Mouse (Mus musculus) thymus, adult 2 months (tissue): ENCODE results near the gene Pced1b. TPM values are rescaled to one million over a fixed set of nuclear protein-coding genes. Genes with fewer than 3 reads are reported as not detected.

Experiments used
- DNase-seq: peaks from one replicate; pipeline ENCODE4 v3.0.0; 2021
- H3K27ac ChIP-seq: fragments of 200-500 bp; 2 replicates; pipeline ENCODE4 v1.5.1; 2012; ENCODE audit warnings: low read length, control low read depth; ENCODE audit not compliant: control insufficient read depth, insufficient read depth
- H3K27me3 ChIP-seq: fragments of 200-500 bp; 2 replicates; pipeline ENCODE4 v1.6.1; 2012; ENCODE audit warnings: mild to moderate bottlenecking, low read length, moderate library complexity, mixed read lengths; ENCODE audit not compliant: control insufficient read depth, insufficient read depth
- H3K36me3 ChIP-seq: fragments of 200-500 bp; 2 replicates; pipeline ENCODE4 v1.6.1; 2012; ENCODE audit warnings: mild to moderate bottlenecking, low read length, moderate library complexity; ENCODE audit not compliant: control insufficient read depth, insufficient read depth
- H3K4me1 ChIP-seq: fragments of 200-500 bp; replicated peaks from 2 replicates; pipeline ENCODE4 v1.6.1; 2012; ENCODE audit warnings: low read length; ENCODE audit not compliant: control insufficient read depth, insufficient read depth
- H3K4me3 ChIP-seq: fragments of 200-500 bp; 2 replicates; pipeline ENCODE4 v1.5.1; 2012; ENCODE audit warnings: mild to moderate bottlenecking, low read length, control low read depth, moderate library complexity; ENCODE audit not compliant: control insufficient read depth, insufficient read depth
- CTCF ChIP-seq: fragments of 200-500 bp; IDR thresholded peaks from 2 replicates; pipeline ENCODE4 v1.5.1; 2012; ENCODE audit warnings: mild to moderate bottlenecking, control low read depth, low read length, moderate library complexity, borderline replicate concordance; ENCODE audit not compliant: control insufficient read depth, poor library complexity, insufficient read depth; ENCODE audit errors: extremely low read depth
- POLR2A ChIP-seq: fragments of 200-500 bp; IDR thresholded peaks from 2 replicates; pipeline ENCODE4 v1.6.1; 2012; ENCODE audit warnings: mild to moderate bottlenecking, low read length, control low read depth, moderate library complexity; ENCODE audit not compliant: control insufficient read depth, poor library complexity, insufficient read depth; ENCODE audit errors: extremely low read depth
- WGBS: fragments of 180-500 bp; shearing (Covaris S2); methylation state at CpG from one replicate; pipeline ENCODE4 v1.1.7; 2018; 5-methylcytosine and 5-hydroxymethylcytosine counted together
- polyA plus RNA-seq: library from polyadenylated mRNA; depleted of rRNA; stranded (reverse); fragments of >200 nt; gene quantifications from 2 replicates; pipeline ENCODE4 v1.2.3, GENCODE M21; 2012

The Pced1b gene
- polyA plus RNA-seq, 1 experiment, result 26.7 TPM

- Histone ChIP-seq H3K4me1 (peaks cover 6% of the 10 kb centered on the region), H3K27ac (no peak overlapping the region), H3K27me3 (no peaks in the 10 kb centered on the region), H3K36me3 (no peaks in the 10 kb centered on the region), H3K4me3 (no peak overlapping the region)
- WGBS, result 71% methylated on average over 14 of the region's 14 CpGs
- TF ChIP-seq POLR2A (no peak), CTCF (no peak)
- DNase-seq, result no peak
Observed at GRCm38 (mm10) chr15:97337636-97338352, 90.9 kb downstream of the Pced1b start.

GRCm38 (mm10) chr15:97338377-97339060 is 91.6 kb downstream of the Pced1b start:
- 71% methylated on average over 17 of the region's 17 CpGs for WGBS

GRCm38 (mm10) chr15:97342336-97342735 is 95.4 kb downstream of the Pced1b start:
- 24% methylated on average over 9 of the region's 9 CpGs for WGBS
- TF ChIP-seq POLR2A (no peak), CTCF (no peak)
- Histone ChIP-seq H3K4me3 (no peak overlapping the region), H3K36me3 (no peaks in the 10 kb centered on the region), H3K27ac (peak overlapping the region; percentile 18; the same call in 1 of the 2 replicates), H3K27me3 (no peaks in the 10 kb centered on the region), H3K4me1 (peaks cover 11% of the 10 kb centered on the region)
- peak; percentile 6 for DNase-seq

More at GRCm38 (mm10) chr15:97338377-97339060, 91.6 kb downstream of the Pced1b start:
- no peaks in the 10 kb centered on the region for H3K27me3 ChIP-seq
- H3K4me1 ChIP-seq, result peaks cover 11% of the 10 kb centered on the region
- TF ChIP-seq CTCF (no peak), POLR2A (no peak)
- H3K4me3 ChIP-seq, result no peak overlapping the region
- H3K27ac ChIP-seq, result no peak overlapping the region
- H3K36me3 ChIP-seq, result no peaks in the 10 kb centered on the region
- no peak for DNase-seq

- Histone ChIP-seq H3K27me3 (no peaks in the 10 kb centered on the region), H3K4me1 (peaks cover 11% of the 10 kb centered on the region), H3K4me3 (peak overlapping the region; percentile 11; the same call in 1 of the 2 replicates), H3K27ac (peak overlapping the region; percentile 63), H3K36me3 (no peaks in the 10 kb centered on the region)
- no peak for TF ChIP-seq CTCF
- TF ChIP-seq POLR2A, result no peak
- DNase-seq, result peak; percentile 9
- WGBS, result 7% methylated on average over 8 of the region's 8 CpGs
Observed at GRCm38 (mm10) chr15:97342945-97343344, 96.0 kb downstream of the Pced1b start.

GRCm38 (mm10) chr15:97343921-97344320 is 97.0 kb downstream of the Pced1b start:
- no peak for TF ChIP-seq POLR2A
- TF ChIP-seq CTCF, result no peak
- H3K27ac ChIP-seq, result no peak overlapping the region
- peaks cover 11% of the 10 kb centered on the region for H3K4me1 ChIP-seq
- WGBS, result 95% methylated on average over 9 of the region's 9 CpGs
- no peaks in the 10 kb centered on the region for H3K27me3 ChIP-seq
- no peak for DNase-seq
- H3K4me3 ChIP-seq, result no peak overlapping the region
- H3K36me3 ChIP-seq, result no peaks in the 10 kb centered on the region

GRCm38 (mm10) chr15:97345110-97345509 is 98.2 kb downstream of the Pced1b start:
- Histone ChIP-seq H3K4me1 (peaks cover 11% of the 10 kb centered on the region), H3K27me3 (no peaks in the 10 kb centered on the region), H3K4me3 (no peak overlapping the region), H3K36me3 (no peaks in the 10 kb centered on the region), H3K27ac (no peak overlapping the region)
- 94% methylated on average over 9 of the region's 9 CpGs for whole genome bisulfite sequencing
- DNase-seq, result no peak
- no peak for TF ChIP-seq CTCF
- no peak for TF ChIP-seq POLR2A
